Mouse (Mus musculus): ENCODE measurements around the gene Polh.

The Polh gene

GRCm38 (mm10) chr17:46170538-46170937 lies 31.9 kb downstream of the Polh start:
- intact Hi-C loops (cut with DNase I), result no loop called here

GRCm38 (mm10) chr17:46168768-46169167 lies 33.7 kb downstream of the Polh start:
- intact Hi-C loops (cut with DNase I), result loop anchor here (5.0 kb wide), 1 partner anchor 436 kb away; the partner anchor contains the start of gene 1600014C23Rik

GRCm38 (mm10) chr17:46168318-46168717 lies 34.1 kb downstream of the Polh start:
- intact Hi-C loops (cut with DNase I), result loop anchor here (5.0 kb wide), 1 partner anchor 436 kb away; the partner anchor contains the start of gene 1600014C23Rik

- intact Hi-C loops (cut with DNase I), result loop anchor here (5.0 kb wide), 1 partner anchor 435 kb away; the partner anchor contains the start of gene 1600014C23Rik
Measured at GRCm38 (mm10) chr17:46167014-46167413, 35.4 kb downstream of the Polh start.

- intact Hi-C loops (cut with DNase I), result loop anchor here (5.0 kb wide), 1 partner anchor 434 kb away; the partner anchor contains the start of gene 1600014C23Rik
Measured at GRCm38 (mm10) chr17:46166270-46166669, 36.2 kb downstream of the Polh start.

GRCm38 (mm10) chr17:46165460-46165859 lies 37.0 kb downstream of the Polh start:
- intact Hi-C loops (cut with DNase I), result loop anchor here (5.0 kb wide), 1 partner anchor 433 kb away; the partner anchor contains the start of gene 1600014C23Rik

GRCm38 (mm10) chr17:46164791-46165190 lies 37.7 kb downstream of the Polh start:
- intact Hi-C loops (cut with DNase I), result loop anchor here (5.0 kb wide), 1 partner anchor 432 kb away; the partner anchor contains the start of gene 1600014C23Rik

GRCm38 (mm10) chr17:46164301-46164700 lies 38.1 kb downstream of the Polh start:
- intact Hi-C loops (cut with DNase I), result no loop called here

- intact Hi-C loops (cut with DNase I), result no loop called here
Measured at GRCm38 (mm10) chr17:46162951-46163421, 39.5 kb downstream of the Polh start.

- intact Hi-C loops (cut with DNase I), result no loop called here
Measured at GRCm38 (mm10) chr17:46162551-46162950, 39.9 kb downstream of the Polh start.

- intact Hi-C loops (cut with DNase I), result no loop called here
Measured at GRCm38 (mm10) chr17:46161710-46162109, 40.7 kb downstream of the Polh start.

GRCm38 (mm10) chr17:46161179-46161578 lies 41.3 kb downstream of the Polh start:
- intact Hi-C loops (cut with DNase I), result no loop called here

- intact Hi-C loops (cut with DNase I), result no loop called here
Measured at GRCm38 (mm10) chr17:46160686-46161085, 41.8 kb downstream of the Polh start, which contains the start of gene Gtpbp2. TSS of gene Gtpbp2 (plus strand) at chr17:46161032.

GRCm38 (mm10) chr17:46160090-46160662 lies 42.3 kb downstream of the Polh start:
- intact Hi-C loops (cut with DNase I), result no loop called here

GRCm38 (mm10) chr17:46159236-46159635 lies 43.2 kb downstream of the Polh start:
- intact Hi-C loops (cut with DNase I), result no loop called here

- intact Hi-C loops (cut with DNase I), result no loop called here
Measured at GRCm38 (mm10) chr17:46157131-46157530, 45.3 kb downstream of the Polh start.

- intact Hi-C loops (cut with DNase I), result no loop called here
Measured at GRCm38 (mm10) chr17:46156680-46157079, 45.8 kb downstream of the Polh start.

GRCm38 (mm10) chr17:46154336-46154735 lies 48.1 kb downstream of the Polh start:
- intact Hi-C loops (cut with DNase I), result no loop called here

GRCm38 (mm10) chr17:46152847-46153782 lies 49.3 kb downstream of the Polh start, which contains the start of gene Mad2l1bp:
TSS of gene Mad2l1bp (minus strand) at chr17:46153553.
- intact Hi-C loops (cut with DNase I), result no loop called here

GRCm38 (mm10) chr17:46143578-46144423 lies 58.6 kb downstream of the Polh start, which contains the start of gene Rsph9:
TSS of gene Rsph9 (minus strand) at chr17:46144216.
- intact Hi-C loops (cut with DNase I), result no loop called here

GRCm38 (mm10) chr17:46139872-46140271 lies 62.6 kb downstream of the Polh start:
- intact Hi-C loops (cut with DNase I), result no loop called here
